Comparison of ENCODE assay signal across 17 mouse cellular contexts in genomic region chr16:84718250-84718649, GRCm38 (mm10). TPM values are rescaled to one million over a fixed set of nuclear protein-coding genes. Genes with fewer than 3 reads are reported as not detected.
"Had no signal": no experiment of that assay in that cellular context is flagged by ENCODE, and none has a peak within 500 bp of the region (broad histone marks: within the 10 kb centered on the region; RNA-seq: fewer than 3 reads in every experiment).

No protein-coding gene starts in this region.

- H3K27me3 ChIP-seq: neural tube, embryonic 13.5 days; neural tube, embryonic 15.5 days; stomach, embryonic 15.5 days had no signal

- H3K9me3 ChIP-seq: neural tube, embryonic 13.5 days; neural tube, embryonic 15.5 days; stomach, embryonic 15.5 days had no signal

- H3K27ac ChIP-seq: neural tube, embryonic 13.5 days; neural tube, embryonic 15.5 days; stomach, embryonic 15.5 days; stomach, postnatal 0 days had no signal

- H3K4me3 ChIP-seq: neural tube, embryonic 13.5 days; neural tube, embryonic 15.5 days; stomach, embryonic 15.5 days had no signal

- DNase-seq: retina, postnatal 1 day; right cerebral cortex, adult 18-20 months; right cerebral cortex, postnatal 14 days; right cerebral cortex, postnatal 25 days; right cerebral cortex, postnatal 4 days; spleen, adult 18-20 months; thymus, adult 18-20 months; thymus, adult 2 months; thymus, postnatal 14 days; thymus, postnatal 25 days; thymus, postnatal 36 days; thymus, postnatal 4 days had no signal

- H3K4me2 ChIP-seq: neural tube, embryonic 13.5 days; neural tube, embryonic 15.5 days; stomach, embryonic 15.5 days had no signal

- H3K9ac ChIP-seq: neural tube, embryonic 13.5 days; neural tube, embryonic 15.5 days; stomach, embryonic 15.5 days had no signal

- H3K4me1 ChIP-seq: neural tube, embryonic 13.5 days; neural tube, embryonic 15.5 days; stomach, embryonic 15.5 days had no signal

RNA-seq across cellular contexts. Expression of gene Jam2, which starts 55.7 kb away (rescaled TPM):
- total RNA-seq: neutrophil, adult 5-6 weeks had no signal
